Mouse (Mus musculus): ENCODE results near the gene Dkk3. TPM values are rescaled to one million over a fixed set of nuclear protein-coding genes. Genes with fewer than 3 reads are reported as not detected.
A peak's percentile ranks its signal among the peaks of the same experiment; 100 is the strongest.

Gene Dkk3
- polyA plus RNA-seq, 1 experiment from 2014 or later, result 16.5 TPM

GRCm38 (mm10) chr7:112158316-112158741 lies 528 bp downstream of the Dkk3 start:
- Histone ChIP-seq H3K4me1 (ENCODE audit: control insufficient read depth, insufficient read depth, low read length) (peaks cover 5% of the 10 kb centered on the region; the same call in 1 of the 2 replicates), H3K4me3 (ENCODE audit: low read depth, low read length) (peak overlapping the region; percentile 38), H3K27ac (ENCODE audit: low read depth, low read length) (no peak overlapping the region), H3K9ac (replicated peaks; ENCODE audit: low read depth, low read length) (peak overlapping the region; percentile 65), H3K27me3 (ENCODE audit: control insufficient read depth, insufficient read depth, low read length) (no peaks in the 10 kb centered on the region), H3K36me3 (ENCODE audit: control insufficient read depth, insufficient read depth, low read length) (no peaks in the 10 kb centered on the region), H3K9me3 (ENCODE audit: control insufficient read depth, low read length) (no peaks in the 10 kb centered on the region), H3K4me2 (ENCODE audit: low read depth, low read length) (peak overlapping the region; percentile 62)
- peak; percentile 55 for ATAC-seq (ENCODE audit: low read depth)
- under 1% methylated on average over 22 of the region's 23 CpGs for WGBS

- Histone ChIP-seq H3K27ac (ENCODE audit: low read depth, low read length) (no peak overlapping the region), H3K9ac (replicated peaks; ENCODE audit: low read depth, low read length) (peak overlapping the region; percentile 65), H3K36me3 (ENCODE audit: control insufficient read depth, insufficient read depth, low read length) (no peaks in the 10 kb centered on the region), H3K9me3 (ENCODE audit: control insufficient read depth, low read length) (no peaks in the 10 kb centered on the region), H3K4me1 (ENCODE audit: control insufficient read depth, insufficient read depth, low read length) (peaks cover 5% of the 10 kb centered on the region; the same call in 1 of the 2 replicates), H3K4me3 (ENCODE audit: low read depth, low read length) (peak overlapping the region; percentile 38), H3K4me2 (ENCODE audit: low read depth, low read length) (peak overlapping the region; percentile 62), H3K27me3 (ENCODE audit: control insufficient read depth, insufficient read depth, low read length) (no peaks in the 10 kb centered on the region)
- ATAC-seq (ENCODE audit: low read depth), result peak; percentile 41
- WGBS, result 10% methylated on average over 23 of the region's 23 CpGs
Measured at GRCm38 (mm10) chr7:112157584-112158315, 1.1 kb downstream of the Dkk3 start.

- H3K4me1 ChIP-seq (ENCODE audit: control insufficient read depth, insufficient read depth, low read length), result peaks cover 5% of the 10 kb centered on the region; the same call in 1 of the 2 replicates
- no peak overlapping the region for H3K4me2 ChIP-seq (ENCODE audit: low read depth, low read length)
- no peaks in the 10 kb centered on the region for H3K36me3 ChIP-seq (ENCODE audit: control insufficient read depth, insufficient read depth, low read length)
- ATAC-seq (ENCODE audit: low read depth), result no peak
- WGBS, result 44% methylated on average over 1 of the region's 1 CpGs
- H3K27me3 ChIP-seq (ENCODE audit: control insufficient read depth, insufficient read depth, low read length), result no peaks in the 10 kb centered on the region
- H3K9me3 ChIP-seq (ENCODE audit: control insufficient read depth, low read length), result no peaks in the 10 kb centered on the region
- no peak overlapping the region for H3K4me3 ChIP-seq (ENCODE audit: low read depth, low read length)
- H3K9ac ChIP-seq (replicated peaks; ENCODE audit: low read depth, low read length), result no peak overlapping the region
- H3K27ac ChIP-seq (ENCODE audit: low read depth, low read length), result no peak overlapping the region
Measured at GRCm38 (mm10) chr7:112155194-112155593, 3.7 kb downstream of the Dkk3 start.

- WGBS, result 56% methylated on average over 4 of the region's 4 CpGs
- no peaks in the 10 kb centered on the region for H3K9me3 ChIP-seq (ENCODE audit: control insufficient read depth, low read length)
- no peak overlapping the region for H3K27ac ChIP-seq (ENCODE audit: low read depth, low read length)
- no peak overlapping the region for H3K4me3 ChIP-seq (ENCODE audit: low read depth, low read length)
- H3K4me2 ChIP-seq (ENCODE audit: low read depth, low read length), result no peak overlapping the region
- no peak overlapping the region for H3K9ac ChIP-seq (replicated peaks; ENCODE audit: low read depth, low read length)
- H3K4me1 ChIP-seq (ENCODE audit: control insufficient read depth, insufficient read depth, low read length), result peaks cover 5% of the 10 kb centered on the region; the same call in 1 of the 2 replicates
- H3K27me3 ChIP-seq (ENCODE audit: control insufficient read depth, insufficient read depth, low read length), result no peaks in the 10 kb centered on the region
- H3K36me3 ChIP-seq (ENCODE audit: control insufficient read depth, insufficient read depth, low read length), result no peaks in the 10 kb centered on the region
- no peak for ATAC-seq (ENCODE audit: low read depth)
Measured at GRCm38 (mm10) chr7:112154445-112154844, 4.4 kb downstream of the Dkk3 start.

- no peak overlapping the region for H3K4me3 ChIP-seq (ENCODE audit: low read depth, low read length)
- H3K36me3 ChIP-seq (ENCODE audit: control insufficient read depth, insufficient read depth, low read length), result no peaks in the 10 kb centered on the region
- 90% methylated on average over 10 of the region's 10 CpGs for WGBS
- H3K27me3 ChIP-seq (ENCODE audit: control insufficient read depth, insufficient read depth, low read length), result no peaks in the 10 kb centered on the region
- no peaks in the 10 kb centered on the region for H3K4me1 ChIP-seq (ENCODE audit: control insufficient read depth, insufficient read depth, low read length)
- no peak overlapping the region for H3K4me2 ChIP-seq (ENCODE audit: low read depth, low read length)
- no peaks in the 10 kb centered on the region for H3K9me3 ChIP-seq (ENCODE audit: control insufficient read depth, low read length)
- H3K27ac ChIP-seq (ENCODE audit: low read depth, low read length), result no peak overlapping the region
- no peak for ATAC-seq (ENCODE audit: low read depth)
- no peak overlapping the region for H3K9ac ChIP-seq (replicated peaks; ENCODE audit: low read depth, low read length)
Measured at GRCm38 (mm10) chr7:112149113-112149512, 9.7 kb downstream of the Dkk3 start.

- H3K4me1 ChIP-seq (ENCODE audit: control insufficient read depth, insufficient read depth, low read length), result 0 out of 2 replicates have a peak, but pooled peaks cover 6% of the 10 kb centered on the region
- ATAC-seq (ENCODE audit: low read depth), result no peak
- H3K27ac ChIP-seq (ENCODE audit: low read depth, low read length), result no peak overlapping the region
- no peak overlapping the region for H3K4me2 ChIP-seq (ENCODE audit: low read depth, low read length)
- H3K4me3 ChIP-seq (ENCODE audit: low read depth, low read length), result no peak overlapping the region
- no peaks in the 10 kb centered on the region for H3K9me3 ChIP-seq (ENCODE audit: control insufficient read depth, low read length)
- 81% methylated on average over 2 of the region's 2 CpGs for WGBS
- no peaks in the 10 kb centered on the region for H3K36me3 ChIP-seq (ENCODE audit: control insufficient read depth, insufficient read depth, low read length)
- no peak overlapping the region for H3K9ac ChIP-seq (replicated peaks; ENCODE audit: low read depth, low read length)
- no peaks in the 10 kb centered on the region for H3K27me3 ChIP-seq (ENCODE audit: control insufficient read depth, insufficient read depth, low read length)
Measured at GRCm38 (mm10) chr7:112147979-112148378, 10.9 kb downstream of the Dkk3 start.

GRCm38 (mm10) chr7:112144646-112145179 lies 14.1 kb downstream of the Dkk3 start:
- WGBS, result 77% methylated on average over 11 of the region's 11 CpGs
- no peaks in the 10 kb centered on the region for H3K36me3 ChIP-seq (ENCODE audit: control insufficient read depth, insufficient read depth, low read length)
- ATAC-seq (ENCODE audit: low read depth), result no peak
- 0 out of 2 replicates have a peak, but pooled peaks cover 6% of the 10 kb centered on the region for H3K4me1 ChIP-seq (ENCODE audit: control insufficient read depth, insufficient read depth, low read length)
- no peaks in the 10 kb centered on the region for H3K27me3 ChIP-seq (ENCODE audit: control insufficient read depth, insufficient read depth, low read length)
- no peak overlapping the region for H3K9ac ChIP-seq (replicated peaks; ENCODE audit: low read depth, low read length)
- no peak overlapping the region for H3K4me2 ChIP-seq (ENCODE audit: low read depth, low read length)
- no peaks in the 10 kb centered on the region for H3K9me3 ChIP-seq (ENCODE audit: control insufficient read depth, low read length)
- H3K27ac ChIP-seq (ENCODE audit: low read depth, low read length), result no peak overlapping the region
- no peak overlapping the region for H3K4me3 ChIP-seq (ENCODE audit: low read depth, low read length)

GRCm38 (mm10) chr7:112143978-112144377 lies 14.9 kb downstream of the Dkk3 start:
- H3K9me3 ChIP-seq (ENCODE audit: control insufficient read depth, low read length), result no peaks in the 10 kb centered on the region
- H3K4me3 ChIP-seq (ENCODE audit: low read depth, low read length), result no peak overlapping the region
- H3K9ac ChIP-seq (replicated peaks; ENCODE audit: low read depth, low read length), result no peak overlapping the region
- H3K27ac ChIP-seq (ENCODE audit: low read depth, low read length), result no peak overlapping the region
- 0 out of 2 replicates have a peak, but pooled peaks cover 6% of the 10 kb centered on the region for H3K4me1 ChIP-seq (ENCODE audit: control insufficient read depth, insufficient read depth, low read length)
- no peaks in the 10 kb centered on the region for H3K36me3 ChIP-seq (ENCODE audit: control insufficient read depth, insufficient read depth, low read length)
- H3K27me3 ChIP-seq (ENCODE audit: control insufficient read depth, insufficient read depth, low read length), result no peaks in the 10 kb centered on the region
- 66% methylated on average over 4 of the region's 4 CpGs for WGBS
- H3K4me2 ChIP-seq (ENCODE audit: low read depth, low read length), result no peak overlapping the region
- ATAC-seq (ENCODE audit: low read depth), result no peak

GRCm38 (mm10) chr7:112143090-112143500 lies 15.8 kb downstream of the Dkk3 start:
- Histone ChIP-seq H3K9ac (replicated peaks; ENCODE audit: low read depth, low read length) (no peak overlapping the region), H3K4me3 (ENCODE audit: low read depth, low read length) (no peak overlapping the region), H3K27ac (ENCODE audit: low read depth, low read length) (no peak overlapping the region), H3K9me3 (ENCODE audit: control insufficient read depth, low read length) (no peaks in the 10 kb centered on the region), H3K4me1 (ENCODE audit: control insufficient read depth, insufficient read depth, low read length) (0 out of 2 replicates have a peak, but pooled peaks cover 6% of the 10 kb centered on the region), H3K36me3 (ENCODE audit: control insufficient read depth, insufficient read depth, low read length) (no peaks in the 10 kb centered on the region), H3K27me3 (ENCODE audit: control insufficient read depth, insufficient read depth, low read length) (no peaks in the 10 kb centered on the region), H3K4me2 (ENCODE audit: low read depth, low read length) (no peak overlapping the region)
- 39% methylated on average over 7 of the region's 7 CpGs for WGBS
- ATAC-seq (ENCODE audit: low read depth), result no peak

All from neural tube, embryonic 14.5 days (tissue).